Mouse (Mus musculus) hindbrain, embryonic 12.5 days (tissue): ENCODE data around the gene Arid5b. TPM values are rescaled to one million over a fixed set of nuclear protein-coding genes. Genes with fewer than 3 reads are reported as not detected.

Source experiments
- ATAC-seq: fragments of 200-750 bp; cut with Nextera tagmentation; 2 replicates; pipeline ENCODE4 v1.8.0; 2017; ENCODE audit warnings: moderate TSS enrichment; ENCODE audit not compliant: low FRiP score
- H3K27ac ChIP-seq: fragments of 300-500 bp; sonication (generic); 2 replicates; pipeline ENCODE4 v1.5.1; 2016; ENCODE audit warnings: mild to moderate bottlenecking
- H3K27me3 ChIP-seq: fragments of 300-500 bp; sonication (generic); 2 replicates; pipeline ENCODE4 v1.6.1; 2016; ENCODE audit warnings: mild to moderate bottlenecking
- H3K36me3 ChIP-seq: fragments of 300-500 bp; sonication (generic); 2 replicates; pipeline ENCODE4 v1.6.1; 2016; ENCODE audit warnings: mild to moderate bottlenecking
- H3K4me1 ChIP-seq: fragments of 300-500 bp; sonication (generic); 2 replicates; pipeline ENCODE4 v1.6.1; 2016
- H3K4me2 ChIP-seq: fragments of 300-500 bp; sonication (generic); replicated peaks from 2 replicates; pipeline ENCODE4 v1.6.1; 2016; ENCODE audit warnings: mild to moderate bottlenecking
- H3K4me3 ChIP-seq: fragments of 300-500 bp; sonication (generic); 2 replicates; pipeline ENCODE4 v1.5.1; 2016; ENCODE audit warnings: mild to moderate bottlenecking
- H3K9ac ChIP-seq: fragments of 300-500 bp; sonication (generic); 2 replicates; pipeline ENCODE4 v1.6.1; 2016; ENCODE audit warnings: mild to moderate bottlenecking, moderate library complexity
- H3K9me3 ChIP-seq: fragments of 300-500 bp; sonication (generic); replicated peaks from 2 replicates; pipeline ENCODE4 v1.6.1; 2016; ENCODE audit warnings: mild to moderate bottlenecking
- WGBS: fragments of 180-500 bp; shearing (Covaris S2); methylation state at CpG from one replicate; pipeline ENCODE4 v1.1.7; 2016; 5-methylcytosine and 5-hydroxymethylcytosine counted together
- polyA plus RNA-seq: library from polyadenylated mRNA; unstranded; fragments of >200 nt; fragmentation: Nextera tagmentation; extraction: Ambion mirVana; gene quantifications from 2 replicates; pipeline ENCODE4 v1.2.1, GENCODE M21; 2016

The Arid5b gene
- polyA plus RNA-seq, 1 experiment from 2014 or later = 28.2 TPM

- peaks cover 6% of the 10 kb centered on the region for H3K4me1 ChIP-seq
- ATAC-seq = no peak
- H3K4me2 ChIP-seq = no peak overlapping the region
- H3K27me3 ChIP-seq = no peaks in the 10 kb centered on the region
- no peak overlapping the region for H3K9ac ChIP-seq
- 89% methylated on average over 9 of the region's 9 CpGs for WGBS
- H3K4me3 ChIP-seq = no peak overlapping the region
- H3K36me3 ChIP-seq = no peaks in the 10 kb centered on the region
- H3K27ac ChIP-seq = no peak overlapping the region
- H3K9me3 ChIP-seq = no peaks in the 10 kb centered on the region
Observed at GRCm38 (mm10) chr10:68263296-68263968, 15.1 kb downstream of the Arid5b start.

- no peak overlapping the region for H3K4me3 ChIP-seq
- no peaks in the 10 kb centered on the region for H3K9me3 ChIP-seq
- no peaks in the 10 kb centered on the region for H3K27me3 ChIP-seq
- no peaks in the 10 kb centered on the region for H3K4me1 ChIP-seq
- no peak overlapping the region for H3K9ac ChIP-seq
- WGBS = 60% methylated on average over 4 of the region's 4 CpGs
- H3K27ac ChIP-seq = no peak overlapping the region
- no peaks in the 10 kb centered on the region for H3K36me3 ChIP-seq
- no peak for ATAC-seq
- no peak overlapping the region for H3K4me2 ChIP-seq
Observed at GRCm38 (mm10) chr10:68259601-68260000, 18.9 kb downstream of the Arid5b start.

- no peak for ATAC-seq
- 0 out of 2 replicates have a peak, but pooled peaks cover 2% of the 10 kb centered on the region for H3K4me1 ChIP-seq
- H3K36me3 ChIP-seq = no peaks in the 10 kb centered on the region
- no peak overlapping the region for H3K4me2 ChIP-seq
- H3K27ac ChIP-seq = no peak overlapping the region
- H3K4me3 ChIP-seq = no peak overlapping the region
- no peak overlapping the region for H3K9ac ChIP-seq
- H3K9me3 ChIP-seq = no peaks in the 10 kb centered on the region
- WGBS = 90% methylated on average over 10 of the region's 10 CpGs
- H3K27me3 ChIP-seq = no peaks in the 10 kb centered on the region
Observed at GRCm38 (mm10) chr10:68257358-68258056, 21.0 kb downstream of the Arid5b start.

- H3K27me3 ChIP-seq = no peaks in the 10 kb centered on the region
- 91% methylated on average over 3 of the region's 3 CpGs for WGBS
Observed at GRCm38 (mm10) chr10:68256134-68256533, 22.4 kb downstream of the Arid5b start.

GRCm38 (mm10) chr10:68253452-68254117 is 25.0 kb downstream of the Arid5b start:
- 86% methylated on average over 7 of the region's 7 CpGs for WGBS

More at GRCm38 (mm10) chr10:68256134-68256533, 22.4 kb downstream of the Arid5b start:
- ATAC-seq = no peak
- H3K27ac ChIP-seq = no peak overlapping the region
- no peaks in the 10 kb centered on the region for H3K36me3 ChIP-seq
- 0 out of 2 replicates have a peak, but pooled peaks cover 2% of the 10 kb centered on the region for H3K4me1 ChIP-seq
- H3K4me3 ChIP-seq = no peak overlapping the region
- H3K9ac ChIP-seq = no peak overlapping the region
- H3K4me2 ChIP-seq = no peak overlapping the region
- no peaks in the 10 kb centered on the region for H3K9me3 ChIP-seq

DNA sequence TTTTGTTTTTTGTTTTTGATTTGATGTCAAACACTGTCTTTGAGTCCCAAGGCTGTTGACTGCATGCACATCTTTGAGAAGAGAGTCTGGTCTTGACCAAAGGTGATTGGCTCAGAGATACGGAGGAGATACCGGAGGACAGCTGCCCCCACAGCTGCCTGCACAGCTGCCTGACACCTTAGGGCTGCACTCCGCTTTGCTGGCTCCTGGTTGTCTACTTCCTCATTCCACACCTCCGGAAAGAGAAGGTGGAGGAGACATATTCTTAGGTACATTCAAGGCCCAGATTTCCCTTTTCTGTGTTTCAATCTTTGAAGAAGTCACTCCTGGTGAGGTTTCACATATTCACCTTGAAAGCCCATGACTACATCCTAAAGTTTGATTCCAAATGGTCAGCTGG is 25.9 kb downstream of the Arid5b start:
- 97% methylated on average over 4 of the region's 4 CpGs for WGBS
- Histone ChIP-seq H3K9ac (no peak overlapping the region), H3K4me2 (no peak overlapping the region), H3K4me1 (peaks cover 8% of the 10 kb centered on the region; the same call in 1 of the 2 replicates), H3K9me3 (no peaks in the 10 kb centered on the region), H3K27me3 (no peaks in the 10 kb centered on the region), H3K27ac (no peak overlapping the region), H3K4me3 (no peak overlapping the region), H3K36me3 (no peaks in the 10 kb centered on the region)
- no peak for ATAC-seq

More at GRCm38 (mm10) chr10:68253452-68254117, 25.0 kb downstream of the Arid5b start:
- Histone ChIP-seq H3K9me3 (no peaks in the 10 kb centered on the region), H3K27me3 (no peaks in the 10 kb centered on the region), H3K4me3 (no peak overlapping the region), H3K9ac (no peak overlapping the region), H3K4me1 (peaks cover 5% of the 10 kb centered on the region; the same call in 1 of the 2 replicates), H3K36me3 (no peaks in the 10 kb centered on the region), H3K4me2 (no peak overlapping the region), H3K27ac (no peak overlapping the region)
- no peak for ATAC-seq

GRCm38 (mm10) chr10:68249355-68249782 is 29.2 kb downstream of the Arid5b start:
- Histone ChIP-seq H3K27me3 (no peaks in the 10 kb centered on the region), H3K4me3 (no peak overlapping the region), H3K9me3 (no peaks in the 10 kb centered on the region), H3K9ac (no peak overlapping the region), H3K36me3 (no peaks in the 10 kb centered on the region), H3K4me2 (no peak overlapping the region), H3K27ac (no peak overlapping the region), H3K4me1 (peaks cover 8% of the 10 kb centered on the region; the same call in 1 of the 2 replicates)
- ATAC-seq = no peak
- 58% methylated on average over 6 of the region's 6 CpGs for WGBS

DNA sequence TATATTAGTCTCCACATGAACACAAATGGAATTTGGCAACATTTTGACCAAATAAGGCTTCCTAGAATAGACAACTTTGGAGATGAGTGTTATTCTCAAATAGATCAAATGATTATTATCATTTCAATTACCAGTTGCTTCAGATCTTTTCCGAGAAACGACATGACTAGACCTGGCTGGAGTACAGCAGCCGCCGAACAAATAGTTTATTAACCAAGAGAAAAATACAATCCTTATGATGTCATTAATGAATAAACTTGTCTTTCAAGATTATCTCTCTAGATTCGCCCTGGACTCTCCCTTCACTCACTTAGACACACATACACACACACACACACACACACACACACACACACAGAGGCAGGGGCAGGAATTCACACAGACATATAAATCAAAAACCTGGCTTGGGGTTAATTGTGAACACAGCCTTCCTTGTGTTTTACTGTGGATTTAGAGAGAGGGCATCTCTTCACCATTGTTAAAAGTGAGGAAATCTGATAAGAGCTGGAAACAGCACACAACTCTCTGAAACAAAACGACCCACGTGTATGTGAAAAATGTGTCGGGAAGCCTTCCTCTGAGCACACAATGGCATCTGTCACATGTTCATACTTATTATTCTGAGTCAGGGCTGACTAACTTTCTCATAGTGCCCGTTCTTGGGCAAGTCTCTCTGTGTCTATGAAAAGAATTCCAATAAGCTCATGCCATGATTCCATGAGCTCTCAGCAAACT is 30.1 kb downstream of the Arid5b start:
- Histone ChIP-seq H3K36me3 (no peaks in the 10 kb centered on the region), H3K27ac (no peak overlapping the region), H3K9ac (no peak overlapping the region), H3K4me2 (no peak overlapping the region), H3K9me3 (no peaks in the 10 kb centered on the region), H3K4me3 (no peak overlapping the region), H3K4me1 (peaks cover 6% of the 10 kb centered on the region; the same call in 1 of the 2 replicates), H3K27me3 (no peaks in the 10 kb centered on the region)
- ATAC-seq = no peak
- 55% methylated on average over 9 of the region's 9 CpGs for WGBS

GRCm38 (mm10) chr10:68247490-68248280 is 30.9 kb downstream of the Arid5b start:
- no peak for ATAC-seq
- H3K4me1 ChIP-seq = peaks cover 6% of the 10 kb centered on the region; the same call in 1 of the 2 replicates

GRCm38 (mm10) chr10:68246603-68247247 is 31.8 kb downstream of the Arid5b start:
- peaks cover 9% of the 10 kb centered on the region for H3K36me3 ChIP-seq
- no peak for ATAC-seq
- peaks cover 6% of the 10 kb centered on the region; the same call in 1 of the 2 replicates for H3K4me1 ChIP-seq
- no peak overlapping the region for H3K4me2 ChIP-seq
- no peak overlapping the region for H3K27ac ChIP-seq
- no peak overlapping the region for H3K9ac ChIP-seq
- no peaks in the 10 kb centered on the region for H3K27me3 ChIP-seq
- no peak overlapping the region for H3K4me3 ChIP-seq
- H3K9me3 ChIP-seq = no peaks in the 10 kb centered on the region
- WGBS = 74% methylated on average over 7 of the region's 7 CpGs

More at GRCm38 (mm10) chr10:68247490-68248280, 30.9 kb downstream of the Arid5b start:
- H3K27me3 ChIP-seq = no peaks in the 10 kb centered on the region
- no peak overlapping the region for H3K4me3 ChIP-seq
- 84% methylated on average over 4 of the region's 4 CpGs for WGBS
- H3K9ac ChIP-seq = no peak overlapping the region
- peaks cover 3% of the 10 kb centered on the region; the same call in 1 of the 2 replicates for H3K36me3 ChIP-seq
- H3K4me2 ChIP-seq = no peak overlapping the region
- H3K27ac ChIP-seq = no peak overlapping the region
- no peaks in the 10 kb centered on the region for H3K9me3 ChIP-seq
